ENCODE assay signal across 8 mouse cellular contexts in the genomic region with DNA sequence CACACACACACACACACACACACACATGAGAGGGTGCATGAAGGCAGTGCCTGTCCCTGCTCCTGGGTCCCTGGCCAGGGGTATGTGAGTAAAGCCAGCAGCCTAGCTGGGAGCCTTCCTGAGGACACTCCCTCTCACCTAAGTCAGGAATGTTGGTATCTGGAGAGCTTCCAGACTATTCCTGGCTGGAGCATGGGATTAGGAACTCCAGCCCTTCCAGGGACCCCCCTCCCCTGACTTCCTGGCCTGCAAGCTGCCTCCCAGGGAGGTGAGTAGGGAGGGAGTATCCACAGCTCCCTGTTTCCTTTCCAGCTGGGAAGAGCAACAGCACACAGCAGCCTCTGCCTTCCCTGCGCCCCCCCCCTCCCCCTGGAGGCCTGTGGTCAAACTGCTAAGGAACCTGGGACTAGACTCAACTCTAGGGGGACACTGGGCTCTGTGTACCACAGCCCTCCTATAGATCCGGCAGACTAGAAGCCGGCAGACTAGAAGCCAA. TPM values are rescaled to one million over a fixed set of nuclear protein-coding genes. Genes with fewer than 3 reads are reported as not detected.
DNase-seq lines count a peak whose midpoint lies in the region; ATAC-seq lines count a peak whose summit lies in the region.

No protein-coding gene starts in this region.

- intact Hi-C loops in gastrocnemius, postnatal 14 days (cut with DNase I; ENCODE audit: low total_unique reads) = no loop called here

- H3K36me3 ChIP-seq in hindbrain, embryonic 10.5 days = no peaks in the 10 kb centered on the region
- no peaks in the 10 kb centered on the region for H3K36me3 ChIP-seq in hindbrain, embryonic 11.5 days (ENCODE audit: control insufficient read depth, insufficient read depth, low read length)

- peaks cover 8% of the 10 kb centered on the region; the same call in 1 of the 2 replicates for H3K27me3 ChIP-seq in hindbrain, embryonic 10.5 days (ENCODE audit: insufficient read depth, poor library complexity, severe bottlenecking)
- H3K27me3 ChIP-seq in hindbrain, embryonic 11.5 days (ENCODE audit: control insufficient read depth, insufficient read depth, low read length) = no peaks in the 10 kb centered on the region

- no peak overlapping the region for H3K4me2 ChIP-seq in hindbrain, embryonic 11.5 days (replicated peaks; ENCODE audit: low read depth, low read length)

- 32% methylated on average over 3 of the region's 3 CpGs for WGBS in hindbrain, embryonic 10.5 days
- 45% methylated on average over 3 of the region's 3 CpGs for WGBS in hindbrain, embryonic 11.5 days

- no peak for ATAC-seq in hindbrain, embryonic 11.5 days (ENCODE audit: low FRiP score)

- H3K4me1 ChIP-seq in hindbrain, embryonic 10.5 days (replicated peaks) = peaks cover 27% of the 10 kb centered on the region
- 0 out of 2 replicates have a peak, but pooled peaks cover 2% of the 10 kb centered on the region for H3K4me1 ChIP-seq in hindbrain, embryonic 11.5 days (replicated peaks; ENCODE audit: control insufficient read depth, insufficient read depth, low read length)

- H3K27ac ChIP-seq in hindbrain, embryonic 10.5 days = peak overlapping the region; percentile 45; the same call in 1 of the 2 replicates
- no peak overlapping the region for H3K27ac ChIP-seq in hindbrain, embryonic 11.5 days (ENCODE audit: low read depth, low read length)

- no peak overlapping the region for H3K9ac ChIP-seq in hindbrain, embryonic 11.5 days (ENCODE audit: low read depth, low read length)

- DNase-seq in hindbrain, embryonic 10.5 days (ENCODE audit: low spot score) = no peak
- DNase-seq in hindbrain, embryonic 11.5 days (ENCODE audit: low spot score) = no peak
- DNase-seq in gastrocnemius, postnatal 14 days = peak; percentile 33
- peak; percentile 47 for DNase-seq in kidney, adult 18-20 months
- DNase-seq in lung, postnatal 14 days = peak; percentile 62
- DNase-seq in urinary bladder, postnatal 14 days (ENCODE audit: low spot score) = no peak
- no peak for DNase-seq in thymus, postnatal 14 days
- no peak for DNase-seq in B cell, adult 2 months

- no peaks in the 10 kb centered on the region for H3K9me3 ChIP-seq in hindbrain, embryonic 10.5 days
- H3K9me3 ChIP-seq in hindbrain, embryonic 11.5 days (ENCODE audit: control insufficient read depth, low read length) = no peaks in the 10 kb centered on the region

- no peak overlapping the region for H3K4me3 ChIP-seq in hindbrain, embryonic 10.5 days
- H3K4me3 ChIP-seq in hindbrain, embryonic 11.5 days (ENCODE audit: low read depth, low read length) = no peak overlapping the region

RNA-seq across cellular contexts. Expression of a gene that starts 1.2 kb away (rescaled TPM):
- polyA plus RNA-seq in hindbrain, embryonic 10.5 days (2016; fragmentation: Nextera tagmentation; extraction: Ambion mirVana) = not detected in 2 replicates
- not detected in 2 replicates for polyA plus RNA-seq in hindbrain, embryonic 11.5 days (2014; fragmentation: Nextera tagmentation; extraction: Ambion mirVana)
- total RNA-seq in gastrocnemius, postnatal 14 days (2021) = under 1 TPM; 0.82 to 0.96 TPM

RNA-seq across cellular contexts. Expression of a gene that starts 26.1 kb away (rescaled TPM):
- 2.9 and 7.2 TPM in 2 replicates for polyA plus RNA-seq in hindbrain, embryonic 10.5 days (2016; fragmentation: Nextera tagmentation; extraction: Ambion mirVana)
- 6.0 and 7.0 TPM in 2 replicates for polyA plus RNA-seq in hindbrain, embryonic 11.5 days (2014; fragmentation: Nextera tagmentation; extraction: Ambion mirVana)
- total RNA-seq in gastrocnemius, postnatal 14 days (2021) = not detected

Comparison
In these comparisons a context has a peak if more than half of its experiments do, and no peak if none do; other contexts are left out.
1. DNase-seq: peak in gastrocnemius, postnatal 14 days (single experiment), kidney, adult 18-20 months (single experiment) and lung, postnatal 14 days (single experiment); none in hindbrain, embryonic 10.5 days (single experiment), hindbrain, embryonic 11.5 days (single experiment), urinary bladder, postnatal 14 days (single experiment), thymus, postnatal 14 days (single experiment) and B cell, adult 2 months (0 of 2).